Mouse (Mus musculus) megakaryocyte, embryonic 14.5 days (primary cell): ENCODE results near the gene Rps6kl1.

Experiments
- FLI1 ChIP-seq: IDR thresholded peaks from 2 replicates; pipeline ENCODE4 v1.6.1; 2012; ENCODE audit warnings: low read length, inconsistent platforms, mixed read lengths
- GATA1 ChIP-seq: IDR thresholded peaks from 3 replicates; pipeline ENCODE4 v1.6.1; 2012; ENCODE audit warnings: mixed read lengths, low read length, inconsistent platforms, borderline replicate concordance

- TF ChIP-seq GATA1 (no peak), FLI1 (no peak)
These were observed 33.1 kb upstream of the Rps6kl1 start for GRCm38 (mm10) chr12:85184118-85184517.
